Mouse (Mus musculus): ENCODE measurements around the gene Sorcs3.

- TF ChIP-seq MAX (IDR thresholded peaks at IDR 0.05): no peak
- TF ChIP-seq CTCF (IDR thresholded peaks at IDR 0.05; ENCODE audit: control insufficient read depth, insufficient read depth, insufficient read length): no peak
- no peak for TF ChIP-seq MYOD1 (IDR thresholded peaks at IDR 0.05; ENCODE audit: control insufficient read depth, insufficient read length, low read depth)
These were observed 425.0 kb downstream of the Sorcs3 start for GRCm38 (mm10) chr19:48630671-48631327.
